Mouse (Mus musculus): ENCODE data around the gene Slc2a8. TPM values are rescaled to one million over a fixed set of nuclear protein-coding genes. Genes with fewer than 3 reads are reported as not detected.
"Not testable (repeated sequence)": the region's sequence is repeated elsewhere in the genome, so short reads cannot be mapped to it uniquely, and the experiment has no call there.

Gene Slc2a8
- total RNA-seq (2021): 18.3 and 20.8 TPM in 2 replicates
- long read RNA-seq, experiment 1, transcript Slc2a8-201 (10 exons, 2,108 nt): major isoform, 48 of 55 reads
- long read RNA-seq, experiment 1, partial matches to known transcripts: 3 of 55 reads
- long read RNA-seq, experiment 1, other reads (novel, unspliced or antisense): 3 of 55 reads
- long read RNA-seq, experiment 2, transcript Slc2a8-201 (10 exons, 2,108 nt): major isoform, 34 of 44 reads
- long read RNA-seq, experiment 2, partial matches to known transcripts: 3 of 44 reads
- long read RNA-seq, experiment 2, other reads (novel, unspliced or antisense): 7 of 44 reads

- DNase-seq: peak; percentile 97
Observed at GRCm38 (mm10) chr2:32981725-32982271, at the start of gene Slc2a8. Slc2a8 (minus strand) TSS chr2:32982083.

- peak; percentile 23 for DNase-seq
Observed at GRCm38 (mm10) chr2:33025040-33025439, 43.2 kb upstream of the Slc2a8 start.

- peak; percentile 33 for DNase-seq
Observed at GRCm38 (mm10) chr2:33024564-33024963, 42.7 kb upstream of the Slc2a8 start.

GRCm38 (mm10) chr2:33022846-33023245, 41.0 kb upstream of the Slc2a8 start:
- DNase-seq: no peak

GRCm38 (mm10) chr2:33018026-33018425, 36.1 kb upstream of the Slc2a8 start:
- peak; percentile 80 for DNase-seq

GRCm38 (mm10) chr2:33017191-33017590, 35.3 kb upstream of the Slc2a8 start:
- DNase-seq: no peak

- no peak for DNase-seq
Observed at GRCm38 (mm10) chr2:33014877-33015276, 33.0 kb upstream of the Slc2a8 start.

- not testable (repeated sequence) for DNase-seq
Observed at GRCm38 (mm10) chr2:33009055-33009454, 27.2 kb upstream of the Slc2a8 start.

- no peak for DNase-seq
Observed at GRCm38 (mm10) chr2:33005041-33005440, 23.2 kb upstream of the Slc2a8 start.

GRCm38 (mm10) chr2:33002144-33002543, 20.3 kb upstream of the Slc2a8 start:
- DNase-seq: no peak

GRCm38 (mm10) chr2:32999752-33000151, 17.9 kb upstream of the Slc2a8 start:
- DNase-seq: no peak

GRCm38 (mm10) chr2:32997792-32998191, 15.9 kb upstream of the Slc2a8 start:
- no peak for DNase-seq

GRCm38 (mm10) chr2:32997081-32997480, 15.2 kb upstream of the Slc2a8 start:
- no peak for DNase-seq

- DNase-seq: no peak
Observed at GRCm38 (mm10) chr2:32992130-32992529, 10.2 kb upstream of the Slc2a8 start.

GRCm38 (mm10) chr2:32990167-32990832, 8.4 kb upstream of the Slc2a8 start:
- DNase-seq: peak; percentile 27

- no peak for DNase-seq
Observed at GRCm38 (mm10) chr2:32989376-32989775, 7.5 kb upstream of the Slc2a8 start.

GRCm38 (mm10) chr2:32985844-32986243, 4.0 kb upstream of the Slc2a8 start:
- DNase-seq: no peak

- DNase-seq: no peak
Observed at GRCm38 (mm10) chr2:32983617-32984016, 1.7 kb upstream of the Slc2a8 start.

- DNase-seq: no peak
Observed at GRCm38 (mm10) chr2:32982700-32983099, 817 bp upstream of the Slc2a8 start.

GRCm38 (mm10) chr2:32981281-32981680, 602 bp downstream of the Slc2a8 start:
- peak; percentile 67 for DNase-seq

- no peak for DNase-seq
Observed at GRCm38 (mm10) chr2:32979675-32980074, 2.2 kb downstream of the Slc2a8 start.

- no peak for DNase-seq
Observed at GRCm38 (mm10) chr2:32978675-32979074, 3.2 kb downstream of the Slc2a8 start.

- no peak for DNase-seq
Observed at GRCm38 (mm10) chr2:32977114-32977513, 4.8 kb downstream of the Slc2a8 start.

GRCm38 (mm10) chr2:32974216-32974615, 7.7 kb downstream of the Slc2a8 start:
- no peak for DNase-seq

Data from adrenal gland, postnatal 14 days (tissue).